33 mouse cellular contexts compared by ENCODE assay signal in genomic region chr1:93767600-93767999, GRCm38 (mm10).
"Had no signal": no experiment of that assay in that cellular context is flagged by ENCODE, and none has a peak within 500 bp of the region (broad histone marks: within the 10 kb centered on the region; RNA-seq: fewer than 3 reads in every experiment).

No protein-coding gene starts in this region.

- H3K4me3 ChIP-seq: limb, embryonic 10.5 days; limb, embryonic 12.5 days; limb, embryonic 13.5 days; limb, embryonic 15.5 days; liver, embryonic 12.5 days; liver, embryonic 13.5 days; liver, embryonic 15.5 days; lung, embryonic 15.5 days; megakaryocyte, embryonic 14.5 days; midbrain, embryonic 10.5 days; midbrain, embryonic 12.5 days; midbrain, embryonic 13.5 days; midbrain, embryonic 15.5 days; myocyte; neural tube, embryonic 12.5 days; neural tube, embryonic 13.5 days had no signal

- H3K27me3 ChIP-seq: limb, embryonic 12.5 days; limb, embryonic 13.5 days; limb, embryonic 15.5 days; liver, embryonic 12.5 days; liver, embryonic 13.5 days; liver, embryonic 15.5 days; lung, embryonic 15.5 days; megakaryocyte, embryonic 14.5 days; midbrain, embryonic 12.5 days; midbrain, embryonic 13.5 days; midbrain, embryonic 15.5 days; neural tube, embryonic 12.5 days; neural tube, embryonic 13.5 days had no signal

- DNase-seq: left cerebral cortex, postnatal 4 days; liver; liver, embryonic 13.5 days; liver, postnatal 0 days; lung, adult 18-20 months; lung, adult 2 months; lung, embryonic 14.5 days; lung, postnatal 10 days; lung, postnatal 14 days; lung, postnatal 36 days; lung, postnatal 4 days; midbrain, embryonic 14.5 days had no signal

- H3K4me1 ChIP-seq: limb, embryonic 10.5 days; limb, embryonic 12.5 days; limb, embryonic 13.5 days; limb, embryonic 15.5 days; lung, embryonic 15.5 days; midbrain, embryonic 10.5 days; midbrain, embryonic 12.5 days; midbrain, embryonic 13.5 days; midbrain, embryonic 15.5 days; neural tube, embryonic 12.5 days; neural tube, embryonic 13.5 days had no signal

- H3K27ac ChIP-seq: limb, embryonic 10.5 days; limb, embryonic 12.5 days; limb, embryonic 13.5 days; limb, embryonic 15.5 days; liver, embryonic 12.5 days; liver, embryonic 13.5 days; liver, embryonic 14.5 days; liver, embryonic 15.5 days; lung, embryonic 15.5 days; macrophage; midbrain, embryonic 10.5 days; midbrain, embryonic 12.5 days; midbrain, embryonic 13.5 days; midbrain, embryonic 15.5 days; neural tube, embryonic 12.5 days; neural tube, embryonic 13.5 days had no signal

- H3K9ac ChIP-seq: limb, embryonic 12.5 days; limb, embryonic 13.5 days; limb, embryonic 15.5 days; liver, embryonic 12.5 days; liver, embryonic 13.5 days; liver, embryonic 14.5 days; liver, embryonic 15.5 days; liver, postnatal 0 days; lung, embryonic 14.5 days; lung, embryonic 15.5 days; midbrain, embryonic 12.5 days; midbrain, embryonic 13.5 days; midbrain, embryonic 15.5 days; neural tube, embryonic 12.5 days; neural tube, embryonic 13.5 days had no signal

- H3K4me2 ChIP-seq: limb, embryonic 12.5 days; limb, embryonic 13.5 days; limb, embryonic 15.5 days; liver, embryonic 11.5 days; liver, embryonic 12.5 days; liver, embryonic 13.5 days; liver, embryonic 15.5 days; lung, embryonic 14.5 days; lung, embryonic 15.5 days; midbrain, embryonic 11.5 days; midbrain, embryonic 12.5 days; midbrain, embryonic 13.5 days; midbrain, embryonic 15.5 days; neural tube, embryonic 12.5 days; neural tube, embryonic 13.5 days had no signal

- ATAC-seq: liver, embryonic 12.5 days; liver, postnatal 0 days; lung, postnatal 0 days; midbrain, embryonic 13.5 days; midbrain, embryonic 15.5 days; midbrain, embryonic 16.5 days had no signal

- H3K36me3 ChIP-seq: midbrain, embryonic 15.5 days had no signal

- H3K9me3 ChIP-seq: limb, embryonic 10.5 days; limb, embryonic 12.5 days; limb, embryonic 13.5 days; limb, embryonic 15.5 days; liver, embryonic 12.5 days; liver, embryonic 13.5 days; liver, embryonic 15.5 days; lung, embryonic 15.5 days; midbrain, embryonic 10.5 days; midbrain, embryonic 12.5 days; midbrain, embryonic 13.5 days; midbrain, embryonic 15.5 days; neural tube, embryonic 12.5 days; neural tube, embryonic 13.5 days had no signal
